21 mouse cellular contexts compared by ENCODE assay signal in genomic region chr3:142924831-142925348, GRCm38 (mm10). TPM values are rescaled to one million over a fixed set of nuclear protein-coding genes. Genes with fewer than 3 reads are reported as not detected.
DNase-seq lines count a peak whose midpoint lies in the region; ATAC-seq and TF ChIP-seq lines count a peak whose summit lies in the region.
"Had no signal": no experiment of that assay in that cellular context is flagged by ENCODE, and none has a peak within 500 bp of the region (broad histone marks: within the 10 kb centered on the region; RNA-seq: fewer than 3 reads in every experiment).

No protein-coding gene starts in this region.

- ATAC-seq in intestine, postnatal 0 days = no peak
- ATAC-seq in intestine, embryonic 16.5 days = no peak
- no peak for ATAC-seq in lung, embryonic 14.5 days (ENCODE audit: insufficient read depth)

- H3K36me3 ChIP-seq in intestine, postnatal 0 days (ENCODE audit: control insufficient read depth, insufficient read depth) = no peaks in the 10 kb centered on the region
- no peaks in the 10 kb centered on the region for H3K36me3 ChIP-seq in intestine, embryonic 16.5 days (ENCODE audit: control insufficient read depth, insufficient read depth, low read length)
- no peaks in the 10 kb centered on the region for H3K36me3 ChIP-seq in lung, embryonic 14.5 days (ENCODE audit: insufficient read depth)
- H3K36me3 ChIP-seq: heart, embryonic 15.5 days; hindbrain, embryonic 15.5 days; limb, embryonic 12.5 days; midbrain, embryonic 12.5 days had no signal

- DNase-seq in lung, embryonic 14.5 days = peak; percentile 59
- DNase-seq in lung, postnatal 25 days (ENCODE audit: low spot score) = no peak
- peak; percentile 56 for DNase-seq in 416B (ENCODE audit: low read depth)
- peak; percentile 24 for DNase-seq in NIH3T3 (ENCODE audit: low read depth)
- no peak for DNase-seq in frontal cortex, postnatal 36 days (ENCODE audit: low spot score in 2 of 2)
- DNase-seq: cerebellum, adult 18-20 months; cerebellum, postnatal 25 days; embryo, embryonic 11 days; gastrocnemius, postnatal 14 days; heart, postnatal 4 days; kidney, adult 2 months; kidney, postnatal 25 days; layer of hippocampus, adult 9-11 months; lung, postnatal 4 days; thymus, postnatal 14 days had no signal

- H3K9me3 ChIP-seq in intestine, postnatal 0 days (ENCODE audit: control insufficient read depth) = no peaks in the 10 kb centered on the region
- no peaks in the 10 kb centered on the region for H3K9me3 ChIP-seq in intestine, embryonic 16.5 days (ENCODE audit: control insufficient read depth, low read length)
- H3K9me3 ChIP-seq in lung, embryonic 14.5 days (ENCODE audit: low read depth, low read length) = no peaks in the 10 kb centered on the region
- H3K9me3 ChIP-seq: heart, embryonic 15.5 days; hindbrain, embryonic 15.5 days; limb, embryonic 12.5 days; midbrain, embryonic 12.5 days had no signal

- no peaks in the 10 kb centered on the region for H3K27me3 ChIP-seq in intestine, postnatal 0 days (replicated peaks; ENCODE audit: control insufficient read depth, insufficient read depth, low read length)
- no peaks in the 10 kb centered on the region for H3K27me3 ChIP-seq in intestine, embryonic 16.5 days (replicated peaks; ENCODE audit: control insufficient read depth, insufficient read depth, low read length)
- no peaks in the 10 kb centered on the region for H3K27me3 ChIP-seq in lung, embryonic 14.5 days (ENCODE audit: insufficient read depth, low read length)
- H3K27me3 ChIP-seq: heart, embryonic 15.5 days; hindbrain, embryonic 15.5 days; limb, embryonic 12.5 days; midbrain, embryonic 12.5 days had no signal

- H3K4me3 ChIP-seq in intestine, postnatal 0 days (ENCODE audit: low read depth, low read length) = no peak overlapping the region
- no peak overlapping the region for H3K4me3 ChIP-seq in intestine, embryonic 16.5 days (ENCODE audit: low read length)
- no peak overlapping the region for H3K4me3 ChIP-seq in lung, embryonic 14.5 days (ENCODE audit: low read depth, low read length)
- H3K4me3 ChIP-seq: heart, embryonic 15.5 days; hindbrain, embryonic 15.5 days; limb, embryonic 12.5 days; midbrain, embryonic 12.5 days had no signal

- no peak overlapping the region for H3K9ac ChIP-seq in intestine, postnatal 0 days (ENCODE audit: low read depth, low read length)
- no peak overlapping the region for H3K9ac ChIP-seq in intestine, embryonic 16.5 days (ENCODE audit: low read depth, low read length)
- no peak overlapping the region for H3K9ac ChIP-seq in lung, embryonic 14.5 days
- H3K9ac ChIP-seq: heart, embryonic 15.5 days; hindbrain, embryonic 15.5 days; limb, embryonic 12.5 days; midbrain, embryonic 12.5 days had no signal

- 68% methylated on average over 2 of the region's 2 CpGs for WGBS in intestine, postnatal 0 days
- WGBS in intestine, embryonic 16.5 days = 73% methylated on average over 2 of the region's 2 CpGs
- 63% methylated on average over 2 of the region's 2 CpGs for WGBS in lung, embryonic 14.5 days

- no peak overlapping the region for H3K27ac ChIP-seq in intestine, postnatal 0 days (ENCODE audit: low read depth, low read length)
- no peak overlapping the region for H3K27ac ChIP-seq in intestine, embryonic 16.5 days (ENCODE audit: low read length)
- H3K27ac ChIP-seq in lung, embryonic 14.5 days (ENCODE audit: low read depth) = no peak overlapping the region
- H3K27ac ChIP-seq: heart, embryonic 15.5 days; hindbrain, embryonic 15.5 days; midbrain, embryonic 12.5 days had no signal

- no peak overlapping the region for H3K4me2 ChIP-seq in intestine, postnatal 0 days (replicated peaks; ENCODE audit: low read depth)
- H3K4me2 ChIP-seq in intestine, embryonic 16.5 days (ENCODE audit: low read depth, low read length) = no peak overlapping the region
- H3K4me2 ChIP-seq in lung, embryonic 14.5 days = no peak overlapping the region
- H3K4me2 ChIP-seq: heart, embryonic 15.5 days; hindbrain, embryonic 15.5 days; limb, embryonic 12.5 days; midbrain, embryonic 12.5 days had no signal

- no peaks in the 10 kb centered on the region for H3K4me1 ChIP-seq in intestine, postnatal 0 days (replicated peaks; ENCODE audit: control insufficient read depth, insufficient read depth, low read length)
- no peaks in the 10 kb centered on the region for H3K4me1 ChIP-seq in intestine, embryonic 16.5 days (ENCODE audit: control insufficient read depth, insufficient read depth, low read length)
- H3K4me1 ChIP-seq in lung, embryonic 14.5 days (ENCODE audit: insufficient read depth) = no peaks in the 10 kb centered on the region
- H3K4me1 ChIP-seq: heart, embryonic 15.5 days; hindbrain, embryonic 15.5 days; limb, embryonic 12.5 days; midbrain, embryonic 12.5 days had no signal

- peak; percentile 33; the same call in 1 of the 2 replicates for TF ChIP-seq CTCF in intestine, postnatal 0 days (IDR thresholded peaks at IDR 0.05; ENCODE audit: low read depth)
- TF ChIP-seq CTCF in lung, embryonic 14.5 days (IDR thresholded peaks at IDR 0.05; ENCODE audit: low read depth) = no peak

RNA-seq across cellular contexts. Expression of gene Pkn2, which starts 43.1 kb away (rescaled TPM):
- 42.1 and 48.3 TPM in 2 replicates for polyA plus RNA-seq in intestine, postnatal 0 days (2015; fragmentation: Nextera tagmentation; extraction: Ambion mirVana)
- 29.9 and 30.8 TPM in 2 replicates for polyA plus RNA-seq in intestine, embryonic 16.5 days (2015; fragmentation: Nextera tagmentation; extraction: Ambion mirVana)
- 50.3 and 56.8 TPM in 2 replicates for polyA plus RNA-seq in lung, embryonic 14.5 days (2014; fragmentation: Nextera tagmentation; extraction: Ambion mirVana)

Comparison
In these comparisons a context has a peak if more than half of its experiments do, and no peak if none do; other contexts are left out.
1. DNase-seq: peak in lung, embryonic 14.5 days (single experiment), 416B (single experiment) and NIH3T3 (single experiment); none in lung, postnatal 25 days (single experiment) and frontal cortex, postnatal 36 days (0 of 2).